Mouse (Mus musculus) megakaryocyte, embryonic 14.5 days (primary cell): ENCODE data around the gene Hoxc4. TPM values are rescaled to one million over a fixed set of nuclear protein-coding genes. Genes with fewer than 3 reads are reported as not detected.

Source experiments
- H3K27me3 ChIP-seq: replicated peaks from 2 replicates; pipeline ENCODE3; 2012; ENCODE audit warnings: inconsistent platforms
- H3K36me3 ChIP-seq: replicated peaks from 2 replicates; pipeline ENCODE3; 2012; ENCODE audit warnings: low read length, inconsistent platforms, mixed read lengths
- H3K4me1 ChIP-seq: 2 replicates; pipeline ENCODE4 v1.6.1; 2012; ENCODE audit warnings: inconsistent platforms
- H3K4me3 ChIP-seq: replicated peaks from 2 replicates; pipeline ENCODE3; 2012; ENCODE audit warnings: moderate library complexity, mild to moderate bottlenecking, inconsistent platforms
- H3K9me3 ChIP-seq: 2 replicates; pipeline ENCODE4 v1.6.1; 2012; ENCODE audit warnings: inconsistent platforms
- FLI1 ChIP-seq: IDR thresholded peaks from 2 replicates; pipeline ENCODE4 v1.6.1; 2012; ENCODE audit warnings: low read length, inconsistent platforms, mixed read lengths
- GATA1 ChIP-seq: IDR thresholded peaks from 3 replicates; pipeline ENCODE4 v1.6.1; 2012; ENCODE audit warnings: mixed read lengths, low read length, inconsistent platforms, borderline replicate concordance
- polyA plus RNA-seq: library from polyadenylated mRNA; stranded (reverse); fragments of >175 nt; gene quantifications from 2 replicates; pipeline ENCODE4 v1.2.3, GENCODE M21; 2012; ENCODE audit warnings: low replicate concordance; ENCODE audit not compliant: insufficient read depth

The Hoxc4 gene
- polyA plus RNA-seq, 1 experiment = not detected

DNA sequence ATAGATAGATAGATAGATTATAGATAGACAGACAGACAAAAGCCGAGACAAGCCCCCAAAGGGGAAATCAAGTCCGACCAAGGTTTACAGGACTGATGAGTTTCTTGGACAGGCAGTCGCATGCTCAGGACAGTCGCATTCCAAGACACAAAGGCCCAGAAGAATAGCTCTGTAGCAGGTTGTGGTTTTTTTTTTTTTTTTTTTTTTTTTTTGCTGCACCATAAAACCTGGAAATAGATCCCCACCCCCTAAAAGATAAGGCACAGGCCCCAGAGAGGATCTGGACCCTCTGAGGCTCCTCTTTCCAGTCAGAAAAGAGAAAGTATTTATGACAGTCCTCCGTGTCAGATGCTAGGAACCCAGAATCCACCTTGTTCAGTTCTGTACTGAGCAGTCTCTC is 30.7 kb upstream of the Hoxc4 start:
- no peaks in the 10 kb centered on the region for H3K9me3 ChIP-seq
- H3K4me1 ChIP-seq = peaks cover 17% of the 10 kb centered on the region
- H3K27me3 ChIP-seq = peaks cover 97% of the 10 kb centered on the region
- TF ChIP-seq GATA1 = no peak
- no peak for TF ChIP-seq FLI1
- no peaks in the 10 kb centered on the region for H3K36me3 ChIP-seq
- no peak overlapping the region for H3K4me3 ChIP-seq

GRCm38 (mm10) chr15:102990461-102991397 is 28.0 kb upstream of the Hoxc4 start, which contains the start of gene Hoxc8:
Gene Hoxc8 (plus strand): TSS chr15:102990607.
- Histone ChIP-seq H3K9me3 (no peaks in the 10 kb centered on the region), H3K4me3 (no peak within 1 kb of the TSS), H3K36me3 (no peaks in the 10 kb centered on the region), H3K4me1 (peaks cover 17% of the 10 kb centered on the region), H3K27me3 (peaks cover 97% of the 10 kb centered on the region)
- TF ChIP-seq FLI1 (no peak), GATA1 (no peak)

DNA sequence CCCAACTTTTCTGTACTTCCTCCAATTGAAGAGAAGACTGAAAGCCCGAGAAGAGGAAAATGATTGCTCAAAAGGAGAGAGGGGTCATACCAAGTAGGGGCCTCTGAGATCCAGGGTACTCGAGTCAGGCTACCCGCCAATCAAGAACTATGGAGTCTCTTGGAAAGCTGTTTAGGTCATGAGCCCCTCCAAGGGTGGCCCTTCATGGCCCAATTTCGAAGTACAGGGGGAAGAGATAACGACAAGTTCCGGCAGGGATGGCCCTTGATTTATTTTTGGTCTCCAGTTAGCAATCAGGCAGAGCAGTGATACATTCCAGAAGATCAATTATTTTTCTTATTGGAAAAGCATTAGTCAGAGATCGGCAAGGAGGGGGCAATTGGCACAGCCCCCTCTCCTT is 27.0 kb upstream of the Hoxc4 start:
- Histone ChIP-seq H3K4me1 (peaks cover 17% of the 10 kb centered on the region), H3K27me3 (peaks cover 97% of the 10 kb centered on the region), H3K36me3 (no peaks in the 10 kb centered on the region)

GRCm38 (mm10) chr15:102992206-102992605 is 26.5 kb upstream of the Hoxc4 start:
- H3K4me3 ChIP-seq = no peak overlapping the region
- TF ChIP-seq GATA1 = no peak
- TF ChIP-seq FLI1 = no peak

More for the DNA sequence above, 27.0 kb upstream of the Hoxc4 start:
- TF ChIP-seq GATA1 (no peak), FLI1 (no peak)
- H3K4me3 ChIP-seq = no peak overlapping the region
- H3K9me3 ChIP-seq = no peaks in the 10 kb centered on the region

DNA sequence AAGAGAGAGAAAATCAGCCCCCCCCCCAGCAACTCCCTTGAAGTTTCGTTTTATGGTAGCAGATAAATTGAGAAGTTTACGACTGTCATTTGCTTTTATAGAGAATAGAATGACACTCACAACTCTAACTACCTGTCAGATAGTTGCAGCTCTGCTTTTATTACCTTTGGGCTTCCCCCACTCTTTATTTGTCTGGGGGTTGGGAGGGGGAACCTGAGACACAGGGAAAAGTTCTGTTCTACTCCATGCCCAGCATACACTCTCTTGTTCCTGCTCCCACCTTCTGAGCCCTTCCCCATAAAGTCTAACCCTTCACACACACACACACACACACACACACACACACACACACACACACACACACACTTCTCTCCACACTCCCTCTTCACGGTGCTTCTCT is 25.9 kb upstream of the Hoxc4 start:
- Histone ChIP-seq H3K27me3 (peaks cover 97% of the 10 kb centered on the region), H3K9me3 (no peaks in the 10 kb centered on the region), H3K4me1 (peaks cover 10% of the 10 kb centered on the region), H3K4me3 (no peak overlapping the region), H3K36me3 (no peaks in the 10 kb centered on the region)
- TF ChIP-seq GATA1 = no peak
- no peak for TF ChIP-seq FLI1

More at GRCm38 (mm10) chr15:102992206-102992605, 26.5 kb upstream of the Hoxc4 start:
- H3K27me3 ChIP-seq = peaks cover 97% of the 10 kb centered on the region
- H3K9me3 ChIP-seq = no peaks in the 10 kb centered on the region
- no peaks in the 10 kb centered on the region for H3K36me3 ChIP-seq
- peaks cover 15% of the 10 kb centered on the region for H3K4me1 ChIP-seq

DNA sequence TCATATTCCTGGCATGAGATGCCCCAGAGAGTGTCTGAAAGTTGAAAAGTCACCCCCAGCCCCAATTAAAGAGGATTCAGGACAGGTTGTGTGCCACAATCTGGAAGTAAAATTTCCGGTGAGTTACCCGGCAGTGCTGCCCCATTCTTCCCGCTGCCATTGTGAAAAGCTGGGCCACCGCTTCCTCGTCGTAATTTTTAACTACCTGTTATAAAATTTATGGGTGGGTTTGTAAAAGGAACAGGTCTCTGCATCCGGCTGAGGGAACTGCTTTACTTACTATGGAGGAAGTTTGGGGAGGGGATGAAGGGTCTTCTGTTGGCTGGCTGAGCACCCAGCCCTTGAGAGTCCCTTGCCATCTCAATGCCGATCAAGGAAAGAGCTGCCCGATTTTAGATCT is 22.2 kb upstream of the Hoxc4 start:
- H3K27me3 ChIP-seq = peaks cover 98% of the 10 kb centered on the region
- TF ChIP-seq GATA1 (no peak), FLI1 (no peak)
- no peaks in the 10 kb centered on the region for H3K36me3 ChIP-seq
- no peak overlapping the region for H3K4me3 ChIP-seq
- H3K9me3 ChIP-seq = no peaks in the 10 kb centered on the region
- peaks cover 28% of the 10 kb centered on the region for H3K4me1 ChIP-seq

GRCm38 (mm10) chr15:102997431-102997830 is 21.3 kb upstream of the Hoxc4 start:
- Histone ChIP-seq H3K27me3 (peaks cover 98% of the 10 kb centered on the region), H3K9me3 (no peaks in the 10 kb centered on the region), H3K4me1 (peaks cover 24% of the 10 kb centered on the region), H3K36me3 (no peaks in the 10 kb centered on the region), H3K4me3 (no peak overlapping the region)
- TF ChIP-seq FLI1 (no peak), GATA1 (no peak)

DNA sequence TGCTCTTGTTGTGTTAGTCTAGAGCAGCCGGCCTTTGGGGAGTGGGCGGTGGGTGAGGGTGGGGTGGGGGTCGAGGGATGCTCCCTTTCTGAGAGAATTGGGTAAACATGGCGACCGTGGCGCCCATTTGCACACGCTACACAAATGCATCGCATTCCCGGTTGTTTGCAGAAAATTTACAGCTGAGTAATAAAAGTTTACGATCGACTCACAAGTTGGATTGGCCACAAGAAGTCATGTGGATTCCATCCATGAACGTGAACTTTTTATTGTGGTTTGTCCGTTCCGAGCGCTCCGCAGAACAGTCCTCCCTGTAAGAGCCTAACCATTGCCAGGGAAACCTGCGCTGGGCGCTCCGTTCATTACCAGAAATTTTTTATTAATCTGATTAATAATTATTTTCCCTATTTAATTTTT is 20.8 kb upstream of the Hoxc4 start, which contains the start of gene Hoxc6:
TSS of gene Hoxc6 (plus strand) at position 319 of the 417 bp plus-strand sequence.
- no peak for TF ChIP-seq FLI1
- no peak for TF ChIP-seq GATA1
- H3K36me3 ChIP-seq = no peaks in the 10 kb centered on the region
- no peaks in the 10 kb centered on the region; the same call in 1 of the 2 replicates for H3K9me3 ChIP-seq
- peaks cover 98% of the 10 kb centered on the region for H3K27me3 ChIP-seq
- H3K4me3 ChIP-seq = peak within 1 kb of the TSS; percentile 87
- H3K4me1 ChIP-seq = peaks cover 27% of the 10 kb centered on the region

DNA sequence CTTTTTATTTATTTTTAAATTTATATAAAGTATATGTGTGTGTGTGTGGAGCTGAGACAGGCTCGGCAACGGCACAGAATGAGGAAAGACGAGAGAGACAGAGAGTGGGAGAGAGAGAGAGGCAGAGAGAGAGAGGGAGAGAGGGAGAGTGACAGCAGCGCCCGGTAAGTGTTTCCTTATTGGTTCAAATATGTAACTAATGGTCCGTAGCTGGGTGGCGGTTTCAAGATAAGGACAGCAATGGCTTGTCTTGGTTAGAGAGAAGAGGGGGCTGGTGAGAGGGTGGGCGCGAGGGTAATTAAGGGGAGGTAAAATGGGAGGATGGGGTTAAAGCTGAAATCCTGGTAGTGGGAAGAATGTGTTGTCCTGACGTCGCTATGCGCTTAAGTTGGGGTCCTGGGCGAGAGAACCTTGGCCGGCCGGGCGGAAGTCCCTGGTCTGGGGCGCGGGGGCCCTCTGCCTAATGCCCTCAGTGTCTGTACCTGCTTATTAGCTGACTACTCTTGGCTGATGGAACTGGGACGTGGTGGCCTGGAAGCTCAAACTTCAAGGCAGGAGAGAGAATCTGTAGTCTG is 20.0 kb upstream of the Hoxc4 start:
- H3K9me3 ChIP-seq = no peaks in the 10 kb centered on the region; the same call in 1 of the 2 replicates
- TF ChIP-seq FLI1 (no peak), GATA1 (no peak)
- H3K4me3 ChIP-seq = peak overlapping the region; percentile 87
- H3K27me3 ChIP-seq = peaks cover 99% of the 10 kb centered on the region
- no peaks in the 10 kb centered on the region for H3K36me3 ChIP-seq
- peaks cover 28% of the 10 kb centered on the region for H3K4me1 ChIP-seq

GRCm38 (mm10) chr15:102999183-102999831 is 19.4 kb upstream of the Hoxc4 start:
- no peaks in the 10 kb centered on the region; the same call in 1 of the 2 replicates for H3K9me3 ChIP-seq
- H3K4me3 ChIP-seq = peak overlapping the region; percentile 87
- H3K36me3 ChIP-seq = no peaks in the 10 kb centered on the region
- TF ChIP-seq FLI1 (no peak), GATA1 (no peak)
- H3K4me1 ChIP-seq = peaks cover 28% of the 10 kb centered on the region
- H3K27me3 ChIP-seq = peaks cover 99% of the 10 kb centered on the region
